Mouse (Mus musculus) lung, adult 18-20 months (tissue): ENCODE measurements around the gene Adamts6.
A peak's percentile ranks its signal among the peaks of the same experiment; 100 is the strongest.

Experiments used
- DNase-seq, 2 experiments: peaks; one replicate each; pipeline ENCODE4 v3.0.0; 2022; ENCODE audit warnings: mixed read lengths in 2 of 2

Adamts6 gene

DNA sequence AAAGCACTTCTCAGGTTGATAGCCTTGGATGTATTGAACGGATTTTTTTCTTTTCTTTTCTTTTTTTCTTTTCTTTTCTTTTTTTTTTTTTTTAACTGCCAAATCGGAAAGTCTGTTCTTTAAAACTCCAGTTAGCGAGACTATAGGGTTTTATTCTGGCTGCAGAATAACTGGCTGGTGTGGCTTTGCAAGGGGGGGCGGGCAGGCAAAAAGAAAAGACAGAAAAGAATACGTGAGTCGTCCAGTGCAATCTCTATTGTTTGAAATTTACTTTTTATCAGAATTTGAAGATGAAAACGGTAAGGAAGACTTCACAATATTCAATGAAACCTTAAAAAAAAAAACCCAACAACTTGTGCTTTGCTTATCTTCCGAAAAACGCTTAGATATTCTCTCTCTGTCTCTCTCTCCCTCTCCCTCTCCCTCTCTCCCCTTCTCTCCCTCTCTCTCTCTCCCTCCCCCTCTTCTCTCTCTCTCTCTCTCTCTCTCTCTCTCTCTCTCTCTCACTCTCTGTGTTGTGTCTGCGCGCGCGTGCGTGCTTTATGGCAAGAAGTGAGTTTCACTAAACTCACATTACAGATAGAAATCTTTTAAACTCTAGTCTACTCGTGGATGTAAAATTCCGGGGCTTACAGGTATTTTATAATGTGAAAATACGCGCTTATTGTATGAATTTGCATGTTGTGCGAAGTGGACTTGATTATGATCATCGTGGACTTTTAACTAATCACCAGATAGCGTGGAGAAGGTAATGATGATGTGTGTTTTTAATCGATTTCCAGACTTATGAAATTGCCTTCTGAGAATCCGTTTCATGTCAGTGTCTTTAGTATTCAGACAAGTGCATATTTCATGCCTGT lies at the start of gene Adamts6:
TSS of gene Adamts6 (plus strand) at position 470 of the 860 bp plus-strand sequence.
- no peak for DNase-seq

DNA sequence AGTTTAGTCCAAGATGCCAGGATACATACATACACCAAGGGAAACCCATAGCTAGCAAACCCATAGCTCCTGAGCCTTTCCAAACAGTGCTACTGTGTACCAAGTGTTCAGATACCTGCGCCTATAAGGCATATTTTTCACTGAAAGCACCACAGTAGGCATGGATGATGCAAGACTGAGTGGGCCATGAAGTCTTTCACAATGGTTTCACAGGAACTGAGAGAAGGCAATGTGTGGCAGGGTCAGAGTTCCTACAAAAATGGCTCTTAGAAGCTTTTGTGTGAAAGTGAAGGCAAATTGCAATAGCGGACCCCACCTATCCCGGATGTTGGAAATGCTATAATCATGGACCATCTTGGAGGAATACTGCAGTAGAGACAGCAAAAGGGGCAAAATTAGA lies 28.6 kb upstream of the Adamts6 start:
- DNase-seq = no peak

GRCm38 (mm10) chr13:104285031-104285431 lies 2.6 kb upstream of the Adamts6 start:
- no peak for DNase-seq

- DNase-seq = peak; percentile 34 to 59
Observed at GRCm38 (mm10) chr13:104285737-104286311, 1.8 kb upstream of the Adamts6 start.

DNA sequence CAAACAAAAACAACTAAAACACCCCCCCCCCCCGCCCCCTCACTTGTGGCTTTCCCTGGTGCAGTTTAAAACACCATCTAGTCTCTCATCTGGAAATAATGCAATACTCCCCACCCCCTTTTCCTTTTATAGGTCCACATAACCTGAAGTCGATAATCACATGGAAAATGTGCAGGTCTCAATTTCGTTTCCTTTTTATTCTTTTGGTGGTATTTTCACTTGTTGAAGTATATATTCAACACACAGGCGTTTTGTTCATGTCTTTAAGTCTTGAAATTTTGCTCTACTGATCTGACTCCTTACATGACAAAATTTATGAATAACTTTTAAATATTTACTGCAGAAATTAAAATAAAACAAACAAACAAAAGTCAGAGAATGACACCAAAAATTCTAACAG lies 1.3 kb upstream of the Adamts6 start:
- no peak for DNase-seq

DNA sequence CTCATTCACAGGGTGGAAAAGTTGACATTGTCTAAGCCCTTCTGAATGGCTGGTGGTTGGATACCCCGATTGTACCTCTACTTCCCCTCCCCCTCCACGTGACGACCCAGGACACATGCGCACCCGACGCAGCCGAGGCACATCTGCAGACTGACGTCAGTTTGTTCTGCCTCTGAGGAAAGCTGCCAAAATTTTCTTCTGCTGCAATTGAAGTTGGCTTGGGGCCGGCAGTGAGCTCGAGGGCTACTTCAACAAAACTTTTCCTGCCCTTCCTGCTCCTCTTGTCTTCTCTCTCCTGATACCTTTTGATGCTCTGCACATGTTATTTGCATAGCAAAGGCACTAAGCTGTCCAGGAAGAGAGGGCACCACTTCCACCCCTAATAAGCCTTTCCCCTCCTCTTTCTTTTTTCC lies 732 bp upstream of the Adamts6 start:
- peak; percentile 93 to 94 for DNase-seq

GRCm38 (mm10) chr13:104288226-104288859 lies 708 bp downstream of the Adamts6 start:
- DNase-seq = peak; percentile 63 to 68

GRCm38 (mm10) chr13:104289176-104289575 lies 1.5 kb downstream of the Adamts6 start:
- DNase-seq = no peak

GRCm38 (mm10) chr13:104295472-104295871 lies 7.8 kb downstream of the Adamts6 start:
- DNase-seq = no peak

GRCm38 (mm10) chr13:104329336-104329735 lies 41.7 kb downstream of the Adamts6 start:
- no peak for DNase-seq

DNA sequence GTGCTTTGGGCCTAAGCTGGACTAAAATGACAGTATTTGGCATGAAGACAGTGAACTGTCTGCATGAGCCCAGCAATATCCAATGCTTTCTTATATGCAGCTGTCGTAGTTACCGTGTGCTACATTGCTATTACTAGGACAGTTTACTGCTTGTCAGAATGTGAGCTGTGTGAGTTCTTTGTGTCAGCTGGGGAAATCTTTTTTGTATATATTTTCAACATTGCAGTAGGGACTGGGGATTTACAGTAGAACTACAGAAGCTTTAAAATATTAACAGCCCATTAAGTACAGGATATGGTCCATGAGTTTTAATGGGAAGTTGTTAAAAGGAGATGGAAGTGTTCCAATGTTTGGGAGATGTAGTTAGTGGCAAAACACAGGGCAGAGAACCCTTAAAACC lies 42.1 kb downstream of the Adamts6 start:
- DNase-seq = no peak

DNA sequence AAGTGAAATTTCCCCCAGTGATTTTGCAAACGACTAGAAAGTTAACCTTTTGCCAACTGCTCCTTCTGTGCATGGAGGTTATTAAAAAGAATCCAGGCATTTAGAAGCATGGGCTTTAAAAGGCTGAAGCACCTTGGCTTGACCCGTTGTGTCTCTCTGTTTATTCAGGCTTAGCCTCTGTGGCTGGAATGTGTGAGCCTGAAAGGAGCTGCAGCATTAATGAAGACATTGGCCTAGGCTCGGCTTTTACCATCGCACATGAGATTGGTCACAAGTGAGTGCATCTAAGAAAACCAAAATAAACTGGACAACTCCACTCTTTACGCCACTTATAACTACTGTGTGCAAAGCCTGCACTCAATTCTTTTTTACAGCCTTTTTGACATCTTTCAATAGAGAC lies 65.0 kb downstream of the Adamts6 start:
- DNase-seq = no peak

GRCm38 (mm10) chr13:104393427-104394356 lies 106.1 kb downstream of the Adamts6 start:
- DNase-seq = no peak

- no peak for DNase-seq
Observed at GRCm38 (mm10) chr13:104397814-104398213, 110.2 kb downstream of the Adamts6 start.

GRCm38 (mm10) chr13:104432734-104433133 lies 145.1 kb downstream of the Adamts6 start:
- no peak for DNase-seq

DNA sequence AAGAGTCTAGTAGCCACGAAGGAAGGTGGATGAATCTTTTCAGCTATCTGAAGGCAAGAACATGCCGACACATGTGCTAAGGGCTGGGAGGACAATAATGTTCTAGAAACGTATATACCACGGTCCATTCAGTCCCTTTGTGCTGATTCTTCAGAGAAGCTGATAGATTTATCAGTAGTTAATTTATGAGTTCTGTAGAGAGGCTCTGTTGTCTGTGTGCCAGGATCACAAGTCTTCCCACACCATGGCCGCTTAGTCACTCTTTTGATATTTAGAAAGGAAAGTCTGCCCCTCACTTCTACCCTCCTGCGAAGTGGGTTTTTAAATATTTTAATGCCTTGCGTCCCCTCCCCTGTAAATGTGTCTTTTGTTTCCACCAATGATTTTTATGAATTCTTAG lies 154.9 kb downstream of the Adamts6 start:
- no peak for DNase-seq

- DNase-seq = no peak
Observed at GRCm38 (mm10) chr13:104445437-104445836, 157.8 kb downstream of the Adamts6 start.

- no peak for DNase-seq
Observed at GRCm38 (mm10) chr13:104446974-104447373, 159.3 kb downstream of the Adamts6 start.

DNA sequence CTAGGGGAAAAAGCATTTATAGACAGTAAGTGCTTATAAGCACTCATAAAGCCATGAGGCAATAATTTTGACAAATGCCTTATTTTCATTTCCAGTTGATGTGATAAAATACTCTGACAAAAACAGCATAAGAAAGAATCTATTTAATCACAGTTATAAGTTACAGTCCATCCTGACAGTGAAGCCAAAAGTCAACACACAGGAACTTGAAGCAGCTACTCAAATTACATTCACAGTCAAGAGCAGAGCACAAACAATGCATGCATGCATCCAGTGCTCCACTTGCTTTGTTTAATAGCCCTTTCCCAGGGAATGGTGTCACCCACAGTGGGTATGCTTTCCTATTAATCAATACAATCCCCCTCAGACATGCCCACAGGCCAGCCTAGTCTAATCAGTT lies 159.8 kb downstream of the Adamts6 start:
- DNase-seq = no peak

DNA sequence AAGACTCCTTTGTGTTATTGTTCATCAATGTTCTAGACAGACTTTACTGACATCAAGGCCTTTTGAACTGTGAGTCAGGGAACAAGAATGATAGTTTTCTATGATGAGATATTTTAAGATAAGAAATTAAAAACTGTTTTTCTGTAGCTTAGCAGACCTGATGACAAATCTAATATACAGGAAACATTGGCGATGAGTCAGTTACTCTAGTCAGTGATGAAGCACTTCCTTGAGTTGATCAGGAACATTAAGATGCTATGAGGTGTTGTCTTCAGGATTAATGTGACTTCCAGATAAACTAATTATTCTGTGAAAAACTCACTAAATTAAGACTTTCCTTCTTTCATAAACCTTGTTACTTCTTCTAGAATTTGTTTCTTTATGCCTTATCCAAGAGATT lies 160.7 kb downstream of the Adamts6 start:
- no peak for DNase-seq

DNA sequence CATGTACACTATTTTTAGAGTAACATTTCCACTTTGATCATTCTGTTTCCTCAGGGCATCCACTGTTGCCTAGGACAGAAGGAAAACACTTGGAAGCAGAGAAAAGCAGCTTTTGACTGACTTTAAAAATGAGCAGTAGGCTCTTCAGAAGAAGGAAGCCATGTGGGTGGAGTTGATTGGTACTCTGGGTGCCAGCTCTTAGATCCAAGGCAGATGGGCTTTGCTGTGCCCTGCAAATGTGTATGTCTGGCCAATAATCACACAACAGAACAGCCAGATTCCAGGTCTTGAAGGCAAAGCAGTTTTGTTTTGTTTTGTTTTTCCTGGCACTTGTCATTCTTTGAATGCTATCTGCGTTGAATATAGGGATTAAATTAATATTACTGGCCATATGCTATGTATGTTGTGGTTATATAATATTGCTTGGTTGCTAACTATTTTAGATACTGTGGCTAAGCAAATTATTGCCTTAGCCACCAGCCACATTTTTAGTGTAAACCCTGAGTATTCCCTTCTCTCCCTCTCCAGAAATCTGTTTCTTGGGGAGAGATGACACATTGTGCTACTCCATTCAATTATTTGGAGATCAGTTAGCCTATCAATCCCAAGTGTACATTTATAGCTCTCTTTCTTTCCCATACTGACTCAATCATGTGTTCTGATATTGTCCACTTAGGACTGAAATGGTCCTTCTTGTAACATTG lies 165.8 kb downstream of the Adamts6 start:
- no peak for DNase-seq

- DNase-seq = no peak
Observed at GRCm38 (mm10) chr13:104460287-104460686, 172.7 kb downstream of the Adamts6 start.
